Comparison of ENCODE assay signal across 8 mouse cellular contexts in genomic region chr6:71934081-71934556, GRCm38 (mm10). TPM values are rescaled to one million over a fixed set of nuclear protein-coding genes. Genes with fewer than 3 reads are reported as not detected.
DNase-seq lines count a peak whose midpoint lies in the region; ATAC-seq and TF ChIP-seq lines count a peak whose summit lies in the region.

No protein-coding gene starts in this region.

- no peak overlapping the region for H3K4me2 ChIP-seq in embryonic facial prominence, embryonic 15.5 days (replicated peaks)
- no peak overlapping the region for H3K4me2 ChIP-seq in hindbrain, embryonic 12.5 days (replicated peaks)

- peak; percentile 73 for ATAC-seq in embryonic facial prominence, embryonic 15.5 days (ENCODE audit: insufficient number of reproducible peaks, low FRiP score, low TSS enrichment, low read depth)
- no peak for ATAC-seq in hindbrain, embryonic 12.5 days (ENCODE audit: low FRiP score)

- 0 out of 2 replicates have a peak overlapping the region, but pooled peaks have one; percentile 6 for H3K27ac ChIP-seq in ES-Bruce4 (ENCODE audit: insufficient read depth, low read length)
- no peak overlapping the region for H3K27ac ChIP-seq in embryonic facial prominence, embryonic 15.5 days (replicated peaks)
- H3K27ac ChIP-seq in hindbrain, embryonic 12.5 days, result peak overlapping the region; percentile 30; the same call in 1 of the 2 replicates

- 42% methylated on average over 2 of the region's 2 CpGs for WGBS in embryonic facial prominence, embryonic 15.5 days
- WGBS in hindbrain, embryonic 12.5 days, result 49% methylated on average over 2 of the region's 2 CpGs

- H3K9me3 ChIP-seq in ES-Bruce4 (replicated peaks; ENCODE audit: control insufficient read depth, insufficient read depth, low read length, poor library complexity, severe bottlenecking), result no peaks in the 10 kb centered on the region
- H3K9me3 ChIP-seq in embryonic facial prominence, embryonic 15.5 days (replicated peaks), result no peaks in the 10 kb centered on the region
- H3K9me3 ChIP-seq in hindbrain, embryonic 12.5 days (replicated peaks), result no peaks in the 10 kb centered on the region

- TF ChIP-seq CTCF in ES-Bruce4 (IDR thresholded peaks at IDR 0.05; ENCODE audit: low read depth, low read length), result no peak

- peaks cover 78% of the 10 kb centered on the region for H3K36me3 ChIP-seq in ES-Bruce4 (ENCODE audit: control insufficient read depth, insufficient read depth, low read length, poor library complexity, severe bottlenecking)
- H3K36me3 ChIP-seq in embryonic facial prominence, embryonic 15.5 days, result peaks cover 78% of the 10 kb centered on the region
- peaks cover 79% of the 10 kb centered on the region for H3K36me3 ChIP-seq in hindbrain, embryonic 12.5 days

- TF ChIP-seq POLR2A in ES-Bruce4 (IDR thresholded peaks at IDR 0.05; ENCODE audit: insufficient read depth, low read length), result no peak

- H3K4me1 ChIP-seq in ES-Bruce4 (ENCODE audit: control insufficient read depth, insufficient read depth, low read length), result no peaks in the 10 kb centered on the region
- peaks cover 15% of the 10 kb centered on the region for H3K4me1 ChIP-seq in embryonic facial prominence, embryonic 15.5 days
- H3K4me1 ChIP-seq in hindbrain, embryonic 12.5 days, result 0 out of 2 replicates have a peak, but pooled peaks cover 4% of the 10 kb centered on the region

- DNase-seq in gastrocnemius, adult 18-20 months (ENCODE audit: low spot score), result peak; percentile 70
- DNase-seq in gastrocnemius, postnatal 4 days (ENCODE audit: low spot score in 2 of 2), result no peak
- peak; percentile 67 for DNase-seq in lung, postnatal 10 days
- DNase-seq in right cerebral cortex, postnatal 14 days, result no peak
- DNase-seq in thymus, postnatal 4 days, result no peak

- no peaks in the 10 kb centered on the region for H3K27me3 ChIP-seq in ES-Bruce4 (ENCODE audit: control insufficient read depth, insufficient read depth, low read length, poor library complexity, severe bottlenecking)
- H3K27me3 ChIP-seq in embryonic facial prominence, embryonic 15.5 days, result no peaks in the 10 kb centered on the region
- no peaks in the 10 kb centered on the region for H3K27me3 ChIP-seq in hindbrain, embryonic 12.5 days

- H3K9ac ChIP-seq in ES-Bruce4 (ENCODE audit: low read depth, poor library complexity, severe bottlenecking), result no peak overlapping the region
- H3K9ac ChIP-seq in embryonic facial prominence, embryonic 15.5 days, result no peak overlapping the region
- no peak overlapping the region for H3K9ac ChIP-seq in hindbrain, embryonic 12.5 days

- H3K4me3 ChIP-seq in ES-Bruce4 (ENCODE audit: low read depth, low read length), result no peak overlapping the region
- H3K4me3 ChIP-seq in embryonic facial prominence, embryonic 15.5 days (replicated peaks), result no peak overlapping the region
- no peak overlapping the region for H3K4me3 ChIP-seq in hindbrain, embryonic 12.5 days

- TF ChIP-seq EP300 in ES-Bruce4 (IDR thresholded peaks at IDR 0.05; ENCODE audit: insufficient read depth, low read depth, low read length), result no peak

RNA-seq across cellular contexts. Expression of gene Polr1a, which starts 25.3 kb away (rescaled TPM):
- 10 to 100 TPM; 35.9 to 36.4 TPM for total RNA-seq in gastrocnemius, adult 18-20 months (2021)
- total RNA-seq in gastrocnemius, postnatal 4 days (2021), result 10 to 100 TPM; 35.7 to 44.8 TPM
- 65.4 and 68.0 TPM in 2 replicates for polyA plus RNA-seq in ES-Bruce4 (2011; ENCODE audit: insufficient read depth, insufficient read length, low read depth, missing spikeins)
- 29.3 and 30.1 TPM in 2 replicates for polyA plus RNA-seq in embryonic facial prominence, embryonic 15.5 days (2015; fragmentation: Nextera tagmentation; extraction: Ambion mirVana)
- 31.5 and 32.5 TPM in 2 replicates for polyA plus RNA-seq in hindbrain, embryonic 12.5 days (2016; fragmentation: Nextera tagmentation; extraction: Ambion mirVana)

RNA-seq across cellular contexts. Expression of gene Ptcd3, which starts 25.6 kb away (rescaled TPM):
- total RNA-seq in gastrocnemius, adult 18-20 months (2021), result 10 to 100 TPM; 61.9 to 66.2 TPM
- total RNA-seq in gastrocnemius, postnatal 4 days (2021), result 10 to 100 TPM; 70.1 to 85.6 TPM
- polyA plus RNA-seq in ES-Bruce4 (2011; ENCODE audit: insufficient read depth, insufficient read length, low read depth, missing spikeins), result 141 and 155 TPM in 2 replicates
- polyA plus RNA-seq in embryonic facial prominence, embryonic 15.5 days (2015; fragmentation: Nextera tagmentation; extraction: Ambion mirVana), result 81.6 and 86.1 TPM in 2 replicates
- polyA plus RNA-seq in hindbrain, embryonic 12.5 days (2016; fragmentation: Nextera tagmentation; extraction: Ambion mirVana), result 102 and 108 TPM in 2 replicates

Comparison
In these comparisons a context has a peak if more than half of its experiments do, and no peak if none do; other contexts are left out.
1. DNase-seq: peak in gastrocnemius, adult 18-20 months (single experiment) and lung, postnatal 10 days (single experiment); none in gastrocnemius, postnatal 4 days (0 of 2), right cerebral cortex, postnatal 14 days (single experiment) and thymus, postnatal 4 days (single experiment).